ENCODE assay signal across 9 mouse cellular contexts in the genomic region with DNA sequence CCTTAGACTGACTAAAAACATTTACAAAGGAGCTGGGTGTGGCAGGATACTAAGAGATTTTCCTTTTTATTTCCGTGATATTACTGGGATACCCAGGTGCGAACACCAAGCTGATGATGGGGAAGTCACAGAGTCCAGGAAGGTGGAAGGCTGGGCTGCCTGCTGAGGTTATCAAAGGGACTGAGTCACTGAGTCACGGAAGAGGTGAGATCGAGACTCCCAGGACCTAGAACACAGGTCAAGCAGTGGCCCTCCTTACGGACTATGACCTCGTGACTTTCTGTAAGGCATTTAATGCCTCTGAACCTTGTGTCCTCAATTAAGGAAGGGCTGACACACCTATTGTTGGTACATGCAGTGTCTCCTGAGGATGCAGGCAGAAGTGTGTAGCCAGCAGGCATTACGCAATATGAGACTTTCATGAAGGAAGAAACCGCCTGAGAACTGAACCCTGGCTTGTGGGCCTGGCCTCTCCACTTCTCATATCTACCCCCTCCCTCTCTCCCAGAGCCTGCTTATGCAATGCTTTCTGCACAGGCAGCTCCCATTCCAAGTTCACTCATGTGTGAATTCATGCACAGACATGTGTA. TPM values are rescaled to one million over a fixed set of nuclear protein-coding genes. Genes with fewer than 3 reads are reported as not detected.
DNase-seq lines count a peak whose midpoint lies in the region; ATAC-seq and TF ChIP-seq lines count a peak whose summit lies in the region.
"Had no signal": no experiment of that assay in that cellular context is flagged by ENCODE, and none has a peak within 500 bp of the region (broad histone marks: within the 10 kb centered on the region; RNA-seq: fewer than 3 reads in every experiment).

No protein-coding gene starts in this region.

- intact Hi-C loops in left cerebral cortex, postnatal 10 days (cut with DNase I): no loop called here

- peak; percentile 71 for DNase-seq in gastrocnemius, adult 18-20 months (ENCODE audit: low spot score)
- no peak for DNase-seq in gastrocnemius, postnatal 4 days (ENCODE audit: low spot score in 2 of 2)
- peak; percentile 56 for DNase-seq in urinary bladder, postnatal 14 days (ENCODE audit: low spot score)
- DNase-seq in urinary bladder, adult 2 months (ENCODE audit: low spot score): no peak
- peak; percentile 45 for DNase-seq in kidney, postnatal 0 days (ENCODE audit: low spot score)
- peak; percentile 50 for DNase-seq in yolk sac, embryonic 10.5 days (ENCODE audit: low spot score)
- no peak for DNase-seq in left cerebral cortex, postnatal 10 days (ENCODE audit: extremely low spot score in 1 of 2, low spot score in 2 of 2)

- TF ChIP-seq CTCF in kidney, postnatal 0 days (IDR thresholded peaks at IDR 0.05; ENCODE audit: low read depth): no peak

- H3K36me3 ChIP-seq in kidney, postnatal 0 days (ENCODE audit: insufficient read depth, low read length): no peaks in the 10 kb centered on the region

- no peak overlapping the region for H3K4me3 ChIP-seq in kidney, postnatal 0 days (replicated peaks; ENCODE audit: low read depth, low read length)
- H3K4me3 ChIP-seq: megakaryocyte, embryonic 14.5 days had no signal

- H3K9ac ChIP-seq in kidney, postnatal 0 days (ENCODE audit: low read depth, low read length): no peak overlapping the region

- no peaks in the 10 kb centered on the region for H3K27me3 ChIP-seq in kidney, postnatal 0 days (ENCODE audit: insufficient read depth, low read length)
- H3K27me3 ChIP-seq: megakaryocyte, embryonic 14.5 days had no signal

- peak; percentile 85 for ATAC-seq in kidney, postnatal 0 days (replicated peaks; ENCODE audit: low FRiP score, low read depth)
- no peak for ATAC-seq in megakaryocyte-erythroid progenitor cell, adult 5-6 weeks (replicated peaks; ENCODE audit: low FRiP score, low TSS enrichment, poor library complexity, severe bottlenecking)

- H3K4me1 ChIP-seq in kidney, postnatal 0 days (replicated peaks; ENCODE audit: insufficient read depth, low read length): no peaks in the 10 kb centered on the region

- no peak overlapping the region for H3K27ac ChIP-seq in kidney, postnatal 0 days

- no peaks in the 10 kb centered on the region for H3K9me3 ChIP-seq in kidney, postnatal 0 days (replicated peaks; ENCODE audit: low read length)
- H3K9me3 ChIP-seq: megakaryocyte, embryonic 14.5 days had no signal

- 79% methylated on average over 8 of the region's 8 CpGs for WGBS in kidney, postnatal 0 days

- no peak overlapping the region for H3K4me2 ChIP-seq in kidney, postnatal 0 days (ENCODE audit: low read length)

RNA-seq across cellular contexts. Expression of a gene that starts 42.3 kb away (rescaled TPM):
- total RNA-seq in gastrocnemius, adult 18-20 months (2021): 10 to 100 TPM; 73.6 to 77.4 TPM
- total RNA-seq in gastrocnemius, postnatal 4 days (2021): 10 to 100 TPM; 38.3 to 39.9 TPM
- 80.3 and 96.3 TPM in 2 replicates for polyA plus RNA-seq in urinary bladder, adult 2 months (2012; rRNA removed)
- polyA plus RNA-seq in kidney, postnatal 0 days (2015; fragmentation: Nextera tagmentation; extraction: Ambion mirVana): 62.0 and 64.6 TPM in 2 replicates
- total RNA-seq in megakaryocyte-erythroid progenitor cell, adult 5-6 weeks (2014; fragmentation: Nextera tagmentation): 50.6 and 67.3 TPM in 2 replicates
- total RNA-seq in megakaryocyte-erythroid progenitor cell, adult 5-6 weeks (2017): 40.1 and 56.6 TPM in 2 replicates
- 10 to 100 TPM; 59.7 to 59.9 TPM for total RNA-seq in left cerebral cortex, postnatal 10 days (2021)

Comparison
In these comparisons a context has a peak if more than half of its experiments do, and no peak if none do; other contexts are left out.
1. DNase-seq: peak in gastrocnemius, adult 18-20 months (single experiment), urinary bladder, postnatal 14 days (single experiment), kidney, postnatal 0 days (single experiment) and yolk sac, embryonic 10.5 days (single experiment); none in gastrocnemius, postnatal 4 days (0 of 2), urinary bladder, adult 2 months (single experiment) and left cerebral cortex, postnatal 10 days (0 of 2).